Mouse (Mus musculus) CH12.LX (cell line): Measurements from ENCODE around the gene Atp5d.
A peak's percentile ranks its signal among the peaks of the same experiment; 100 is the strongest.

ENCODE experiments used
- CTCF ChIP-seq, 2 experiments: IDR thresholded peaks in 1 of 2; conservative IDR thresholded peaks in 1 of 2; 2 replicates each; pipeline ENCODE4 v1.5.1; 2011 to 2012; ENCODE audit warnings: low read depth in 2 of 2, low read length in 2 of 2, improper control_type of control experiment in 1 of 2, inconsistent platforms in 1 of 2, mild to moderate bottlenecking in 1 of 2, moderate library complexity in 1 of 2
- KAT2A ChIP-seq: IDR thresholded peaks from 2 replicates; pipeline ENCODE4 v1.6.1; 2012; ENCODE audit warnings: low read length, improper control_type of control experiment, inconsistent platforms; ENCODE audit not compliant: insufficient replicate concordance
- POLR2A ChIP-seq: IDR thresholded peaks from 2 replicates; pipeline ENCODE4 v1.6.1; 2011; ENCODE audit warnings: low read depth, mild to moderate bottlenecking, improper control_type of control experiment, low read length
- RAD21 ChIP-seq: IDR thresholded peaks from 2 replicates; pipeline ENCODE4 v1.6.1; 2011; ENCODE audit warnings: low read depth, mild to moderate bottlenecking, low read length, improper control_type of control experiment, moderate library complexity

DNA sequence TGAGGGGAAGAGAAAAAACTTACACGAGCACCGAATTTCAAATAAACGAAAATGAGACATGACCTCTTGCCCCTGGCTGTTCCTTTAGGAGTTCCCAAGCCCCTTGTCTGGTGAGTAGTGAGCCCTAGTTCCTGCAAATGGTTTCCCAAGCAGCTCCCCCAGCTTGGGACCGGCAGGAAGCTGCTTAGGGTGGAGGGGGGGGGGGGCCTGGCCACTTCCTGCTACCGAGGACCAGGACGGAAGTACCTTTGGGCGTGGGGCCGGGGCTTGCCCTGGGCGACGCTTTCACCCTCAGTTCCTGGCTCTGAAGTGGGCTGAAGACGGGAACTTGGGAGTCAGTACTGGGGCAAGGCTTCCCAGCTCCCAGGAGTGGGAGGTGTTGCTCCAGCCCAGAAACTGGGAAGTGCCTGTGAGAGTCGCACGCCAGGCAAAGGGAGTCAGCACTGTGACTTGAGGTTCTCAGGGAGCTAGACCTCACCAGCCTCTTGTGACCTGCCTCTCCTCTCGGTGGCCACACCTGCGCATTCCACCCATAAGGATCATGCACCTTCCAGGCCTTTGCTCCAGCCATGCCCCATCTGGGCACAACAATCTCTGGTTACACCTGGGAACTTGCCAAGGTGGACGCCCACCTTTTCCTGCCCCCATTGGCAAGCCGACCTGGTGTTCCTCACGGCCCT, 20.0 kb downstream of the Atp5d start:
- TF ChIP-seq POLR2A (peak; percentile 57), KAT2A (no peak), CTCF (conservative IDR thresholded peaks at IDR 0.05 in 1 of 2, IDR thresholded peaks at IDR 0.05 in 1 of 2; ENCODE audit: low read depth in 2 of 2, low read length in 2 of 2) (no peak), RAD21 (no peak)
